Mouse (Mus musculus): ENCODE measurements around the gene Gtf2h1. TPM values are rescaled to one million over a fixed set of nuclear protein-coding genes. Genes with fewer than 3 reads are reported as not detected.

The Gtf2h1 gene
- polyA plus RNA-seq, 1 experiment from 2014 or later, result 48.5 TPM

- Histone ChIP-seq H3K27me3 (no peaks in the 10 kb centered on the region), H3K9ac (no peak within 1 kb of the TSS), H3K4me3 (replicated peaks) (no peak within 1 kb of the TSS), H3K4me1 (peaks cover 32% of the 10 kb centered on the region), H3K27ac (replicated peaks) (no peak within 1 kb of the TSS), H3K36me3 (no peaks in the 10 kb centered on the region), H3K4me2 (replicated peaks) (no peak within 1 kb of the TSS), H3K9me3 (replicated peaks) (no peaks in the 10 kb centered on the region)
- 32% methylated on average over 6 of the region's 6 CpGs for WGBS
- no peak for ATAC-seq (ENCODE audit: insufficient number of reproducible peaks, low FRiP score, low TSS enrichment, low read depth)
Measured at GRCm38 (mm10) chr7:46840787-46841525, 45.1 kb downstream of the Gtf2h1 start, which contains the start of gene Ldha. Gene Ldha (plus strand): TSS chr7:46841475.

GRCm38 (mm10) chr7:46842278-46842677 is 46.4 kb downstream of the Gtf2h1 start:
- no peaks in the 10 kb centered on the region for H3K27me3 ChIP-seq
- H3K4me2 ChIP-seq (replicated peaks), result no peak overlapping the region
- H3K9ac ChIP-seq, result no peak overlapping the region
- H3K27ac ChIP-seq (replicated peaks), result no peak overlapping the region
- no peaks in the 10 kb centered on the region for H3K36me3 ChIP-seq
- H3K4me3 ChIP-seq (replicated peaks), result no peak overlapping the region
- H3K4me1 ChIP-seq, result peaks cover 37% of the 10 kb centered on the region
- H3K9me3 ChIP-seq (replicated peaks), result no peaks in the 10 kb centered on the region
- no peak for ATAC-seq (ENCODE audit: insufficient number of reproducible peaks, low FRiP score, low TSS enrichment, low read depth)
- 24% methylated on average over 5 of the region's 5 CpGs for WGBS

GRCm38 (mm10) chr7:46843576-46843975 is 47.7 kb downstream of the Gtf2h1 start:
- Histone ChIP-seq H3K27me3 (no peaks in the 10 kb centered on the region), H3K4me1 (peaks cover 28% of the 10 kb centered on the region), H3K36me3 (peaks cover 8% of the 10 kb centered on the region; the same call in 1 of the 2 replicates), H3K9ac (no peak overlapping the region), H3K4me2 (replicated peaks) (no peak overlapping the region), H3K9me3 (replicated peaks) (no peaks in the 10 kb centered on the region), H3K27ac (replicated peaks) (no peak overlapping the region), H3K4me3 (replicated peaks) (no peak overlapping the region)
- WGBS, result 84% methylated on average over 4 of the region's 4 CpGs
- no peak for ATAC-seq (ENCODE audit: insufficient number of reproducible peaks, low FRiP score, low TSS enrichment, low read depth)

GRCm38 (mm10) chr7:46845211-46845977 is 49.5 kb downstream of the Gtf2h1 start:
- Histone ChIP-seq H3K4me3 (replicated peaks) (peak overlapping the region; percentile 96), H3K27ac (replicated peaks) (peak overlapping the region; percentile 99), H3K4me2 (replicated peaks) (peak overlapping the region; percentile 70), H3K36me3 (peaks cover 26% of the 10 kb centered on the region), H3K4me1 (peaks cover 14% of the 10 kb centered on the region), H3K9ac (peak overlapping the region; percentile 96), H3K9me3 (replicated peaks) (no peaks in the 10 kb centered on the region), H3K27me3 (no peaks in the 10 kb centered on the region)
- ATAC-seq (ENCODE audit: insufficient number of reproducible peaks, low FRiP score, low TSS enrichment, low read depth), result peak; percentile 91
- under 1% methylated on average over 50 of the region's 51 CpGs for WGBS

- Histone ChIP-seq H3K9ac (peak overlapping the region; percentile 96), H3K4me2 (replicated peaks) (peak overlapping the region; percentile 70), H3K4me1 (peaks cover 14% of the 10 kb centered on the region), H3K36me3 (peaks cover 29% of the 10 kb centered on the region), H3K4me3 (replicated peaks) (peak overlapping the region; percentile 96), H3K9me3 (replicated peaks) (no peaks in the 10 kb centered on the region), H3K27me3 (no peaks in the 10 kb centered on the region), H3K27ac (replicated peaks) (peak overlapping the region; percentile 99)
- peak; percentile 42; the same call in 1 of the 2 replicates for ATAC-seq (ENCODE audit: insufficient number of reproducible peaks, low FRiP score, low TSS enrichment, low read depth)
- under 1% methylated on average over 36 of the region's 36 CpGs for WGBS
Measured at GRCm38 (mm10) chr7:46845978-46846485, 50.1 kb downstream of the Gtf2h1 start.

- Histone ChIP-seq H3K4me3 (replicated peaks) (peak overlapping the region; percentile 96), H3K27ac (replicated peaks) (peak overlapping the region; percentile 99), H3K4me2 (replicated peaks) (peak overlapping the region; percentile 70), H3K27me3 (no peaks in the 10 kb centered on the region), H3K36me3 (peaks cover 36% of the 10 kb centered on the region), H3K9me3 (replicated peaks) (no peaks in the 10 kb centered on the region), H3K4me1 (peaks cover 14% of the 10 kb centered on the region), H3K9ac (peak overlapping the region; percentile 96)
- 1% methylated on average over 28 of the region's 28 CpGs for WGBS
- peak; percentile 51 for ATAC-seq (ENCODE audit: insufficient number of reproducible peaks, low FRiP score, low TSS enrichment, low read depth)
Measured at GRCm38 (mm10) chr7:46846486-46847244, 50.8 kb downstream of the Gtf2h1 start.

- no peak overlapping the region for H3K27ac ChIP-seq (replicated peaks)
- H3K4me1 ChIP-seq, result peaks cover 14% of the 10 kb centered on the region
- no peak overlapping the region for H3K4me2 ChIP-seq (replicated peaks)
- H3K27me3 ChIP-seq, result no peaks in the 10 kb centered on the region
- no peaks in the 10 kb centered on the region for H3K9me3 ChIP-seq (replicated peaks)
- H3K9ac ChIP-seq, result no peak overlapping the region
- H3K36me3 ChIP-seq, result peaks cover 62% of the 10 kb centered on the region
- H3K4me3 ChIP-seq (replicated peaks), result no peak overlapping the region
- ATAC-seq (ENCODE audit: insufficient number of reproducible peaks, low FRiP score, low TSS enrichment, low read depth), result no peak
- 71% methylated on average over 5 of the region's 5 CpGs for WGBS
Measured at GRCm38 (mm10) chr7:46849287-46849686, 53.4 kb downstream of the Gtf2h1 start.

GRCm38 (mm10) chr7:46851026-46851425 is 55.1 kb downstream of the Gtf2h1 start:
- ATAC-seq (ENCODE audit: insufficient number of reproducible peaks, low FRiP score, low TSS enrichment, low read depth), result no peak
- no peak overlapping the region for H3K27ac ChIP-seq (replicated peaks)
- no peaks in the 10 kb centered on the region for H3K27me3 ChIP-seq
- H3K36me3 ChIP-seq, result peaks cover 79% of the 10 kb centered on the region
- no peak overlapping the region for H3K9ac ChIP-seq
- no peaks in the 10 kb centered on the region for H3K9me3 ChIP-seq (replicated peaks)
- 82% methylated on average over 7 of the region's 7 CpGs for WGBS
- H3K4me3 ChIP-seq (replicated peaks), result no peak overlapping the region
- H3K4me1 ChIP-seq, result peaks cover 6% of the 10 kb centered on the region
- no peak overlapping the region for H3K4me2 ChIP-seq (replicated peaks)

- Histone ChIP-seq H3K9me3 (replicated peaks) (no peaks in the 10 kb centered on the region), H3K4me1 (no peaks in the 10 kb centered on the region), H3K36me3 (peaks cover 79% of the 10 kb centered on the region), H3K4me2 (replicated peaks) (no peak overlapping the region), H3K9ac (no peak overlapping the region), H3K27ac (replicated peaks) (no peak overlapping the region), H3K4me3 (replicated peaks) (no peak overlapping the region), H3K27me3 (no peaks in the 10 kb centered on the region)
- no peak for ATAC-seq (ENCODE audit: insufficient number of reproducible peaks, low FRiP score, low TSS enrichment, low read depth)
- 77% methylated on average over 1 of the region's 1 CpGs for WGBS
Measured at GRCm38 (mm10) chr7:46852666-46853065, 56.8 kb downstream of the Gtf2h1 start.

- Histone ChIP-seq H3K36me3 (peaks cover 73% of the 10 kb centered on the region), H3K4me3 (replicated peaks) (no peak overlapping the region), H3K27ac (replicated peaks) (no peak overlapping the region), H3K4me2 (replicated peaks) (no peak overlapping the region), H3K9me3 (replicated peaks) (no peaks in the 10 kb centered on the region), H3K9ac (no peak overlapping the region), H3K27me3 (no peaks in the 10 kb centered on the region), H3K4me1 (no peaks in the 10 kb centered on the region)
- ATAC-seq (ENCODE audit: insufficient number of reproducible peaks, low FRiP score, low TSS enrichment, low read depth), result no peak
- WGBS, result 91% methylated on average over 9 of the region's 9 CpGs
Measured at GRCm38 (mm10) chr7:46853365-46853764, 57.5 kb downstream of the Gtf2h1 start.

Measured in embryonic facial prominence, embryonic 15.5 days (tissue).